Comparison of ENCODE assay signal across 29 mouse cellular contexts in the genomic region with DNA sequence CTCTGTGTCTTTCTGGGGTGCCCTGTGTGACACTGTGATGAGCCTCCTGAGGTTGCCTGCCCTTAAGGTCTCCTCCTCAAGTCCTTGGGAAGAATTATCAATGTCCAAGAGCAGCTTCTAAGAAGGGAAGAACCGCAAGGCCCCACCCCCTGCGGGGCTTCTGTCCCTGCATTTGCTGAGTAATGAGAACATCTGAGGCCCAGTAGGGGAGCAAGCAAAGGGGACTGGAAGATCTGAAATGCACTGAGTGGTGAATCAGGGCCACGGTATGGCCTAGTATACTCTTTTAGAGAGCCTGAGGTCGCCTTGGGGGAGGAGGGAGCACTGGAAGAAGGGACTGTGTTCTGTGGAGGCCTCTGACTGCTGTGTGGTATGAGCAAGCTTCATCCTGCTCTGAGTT. TPM values are rescaled to one million over a fixed set of nuclear protein-coding genes. Genes with fewer than 3 reads are reported as not detected.
DNase-seq lines count a peak whose midpoint lies in the region; ATAC-seq lines count a peak whose summit lies in the region.
"Had no signal": no experiment of that assay in that cellular context is flagged by ENCODE, and none has a peak within 500 bp of the region (broad histone marks: within the 10 kb centered on the region; RNA-seq: fewer than 3 reads in every experiment).

No protein-coding gene starts in this region.

- no peaks in the 10 kb centered on the region for H3K36me3 ChIP-seq in neural tube, embryonic 11.5 days (ENCODE audit: control insufficient read depth, insufficient read depth, low read length)
- H3K36me3 ChIP-seq in neural tube, embryonic 15.5 days: no peaks in the 10 kb centered on the region
- H3K36me3 ChIP-seq: embryonic facial prominence, embryonic 10.5 days; embryonic facial prominence, embryonic 12.5 days; forebrain, embryonic 15.5 days; G1E had no signal

- H3K4me2 ChIP-seq in neural tube, embryonic 11.5 days (ENCODE audit: low read depth): no peak overlapping the region
- H3K4me2 ChIP-seq in neural tube, embryonic 15.5 days: no peak overlapping the region
- H3K4me2 ChIP-seq: embryonic facial prominence, embryonic 12.5 days; forebrain, embryonic 13.5 days; forebrain, embryonic 15.5 days had no signal

- H3K4me1 ChIP-seq in neural tube, embryonic 11.5 days (ENCODE audit: control insufficient read depth, insufficient read depth, low read length): no peaks in the 10 kb centered on the region
- peaks cover 12% of the 10 kb centered on the region for H3K4me1 ChIP-seq in neural tube, embryonic 15.5 days

- no peak for DNase-seq in neural tube, embryonic 11.5 days (ENCODE audit: low spot score)
- peak; percentile 47 for DNase-seq in 3T3-L1 (ENCODE audit: low read depth, low spot score)
- DNase-seq in Muller cell, postnatal 12 days (ENCODE audit: inconsistent ontology term): peak; percentile 7
- DNase-seq in lung, postnatal 4 days: no peak
- no peak for DNase-seq in gastrocnemius, postnatal 25 days
- DNase-seq: adrenal gland, adult 8-10 months; adrenal gland, postnatal 14 days; adrenal gland, postnatal 36 days; B cell, adult 2 months; cerebellum, adult 11-12 months; cerebellum, adult 2 months; cerebellum, adult 9-10 months; cerebellum, postnatal 10 days; cerebellum, postnatal 25 days; forebrain, postnatal 0 days had no signal

- H3K9me3 ChIP-seq in neural tube, embryonic 11.5 days (ENCODE audit: control insufficient read depth, low read length): no peaks in the 10 kb centered on the region
- H3K9me3 ChIP-seq in neural tube, embryonic 15.5 days (replicated peaks): no peaks in the 10 kb centered on the region
- H3K9me3 ChIP-seq: embryonic facial prominence, embryonic 10.5 days; embryonic facial prominence, embryonic 12.5 days; forebrain, embryonic 13.5 days; forebrain, embryonic 15.5 days had no signal

- no peak overlapping the region for H3K4me3 ChIP-seq in neural tube, embryonic 11.5 days (ENCODE audit: low read depth, low read length)
- no peak overlapping the region for H3K4me3 ChIP-seq in neural tube, embryonic 15.5 days (replicated peaks)
- H3K4me3 ChIP-seq: embryonic facial prominence, embryonic 10.5 days; embryonic facial prominence, embryonic 12.5 days; forebrain, embryonic 13.5 days; forebrain, embryonic 15.5 days had no signal

- H3K27me3 ChIP-seq in neural tube, embryonic 11.5 days (ENCODE audit: control insufficient read depth, insufficient read depth, low read length): no peaks in the 10 kb centered on the region
- H3K27me3 ChIP-seq in neural tube, embryonic 15.5 days (replicated peaks): peaks cover 5% of the 10 kb centered on the region; the same call in 1 of the 2 replicates
- H3K27me3 ChIP-seq: forebrain, embryonic 15.5 days had no signal

- H3K9ac ChIP-seq in neural tube, embryonic 11.5 days (ENCODE audit: low read length): no peak overlapping the region
- H3K9ac ChIP-seq in neural tube, embryonic 15.5 days (replicated peaks): no peak overlapping the region
- H3K9ac ChIP-seq: embryonic facial prominence, embryonic 12.5 days; forebrain, embryonic 13.5 days; forebrain, embryonic 15.5 days; forebrain, postnatal 0 days had no signal

- H3K27ac ChIP-seq in neural tube, embryonic 11.5 days (ENCODE audit: low read depth, low read length): 0 out of 2 replicates have a peak overlapping the region, but pooled peaks have one; percentile 8
- no peak overlapping the region for H3K27ac ChIP-seq in neural tube, embryonic 15.5 days (replicated peaks)
- H3K27ac ChIP-seq: embryonic facial prominence, embryonic 10.5 days; embryonic facial prominence, embryonic 12.5 days; forebrain, embryonic 13.5 days; forebrain, embryonic 15.5 days had no signal

- WGBS in neural tube, embryonic 11.5 days: 41% methylated on average over 4 of the region's 4 CpGs
- 45% methylated on average over 4 of the region's 4 CpGs for WGBS in neural tube, embryonic 15.5 days

- no peak for ATAC-seq in neural tube, embryonic 11.5 days (ENCODE audit: insufficient read depth, low FRiP score, low TSS enrichment)
- ATAC-seq in neural tube, embryonic 15.5 days (ENCODE audit: low FRiP score): no peak
- ATAC-seq: activated CD4-positive, CD25-positive, alpha-beta regulatory T cell, adult 4 months; CD4-positive, CD25-positive, alpha-beta regulatory T cell, adult 4 months; forebrain, embryonic 13.5 days; forebrain, embryonic 15.5 days; forebrain, postnatal 0 days; Patski had no signal

RNA-seq across cellular contexts. Expression of a gene that starts 8.8 kb away (rescaled TPM):
- polyA plus RNA-seq in neural tube, embryonic 11.5 days (2014; fragmentation: Nextera tagmentation; extraction: Ambion mirVana): not detected in 2 replicates
- 0.11 TPM in 1 of 2 replicates, not detected in the other for polyA plus RNA-seq in neural tube, embryonic 15.5 days (2015; fragmentation: Nextera tagmentation; extraction: Ambion mirVana)
- total RNA-seq in gastrocnemius, postnatal 25 days (2021): not detected
- total RNA-seq: adrenal gland, adult 18-20 months; adrenal gland, adult 8-10 months; adrenal gland, postnatal 14 days; adrenal gland, postnatal 36 days; CH12.LX had no signal
- polyA plus RNA-seq: activated CD4-positive, CD25-positive, alpha-beta regulatory T cell, adult 4 months; CD4-positive, CD25-positive, alpha-beta regulatory T cell, adult 4 months; cerebellum, adult 2 months; cortical plate, adult 2 months; embryonic facial prominence, embryonic 10.5 days; embryonic facial prominence, embryonic 12.5 days; forebrain, embryonic 11.5 days; forebrain, embryonic 13.5 days; forebrain, embryonic 15.5 days; G1E; Patski had no signal

RNA-seq across cellular contexts. Expression of a gene that starts 9.3 kb away (rescaled TPM):
- not detected in 2 replicates for polyA plus RNA-seq in neural tube, embryonic 11.5 days (2014; fragmentation: Nextera tagmentation; extraction: Ambion mirVana)
- polyA plus RNA-seq in neural tube, embryonic 15.5 days (2015; fragmentation: Nextera tagmentation; extraction: Ambion mirVana): not detected in 2 replicates
- total RNA-seq in gastrocnemius, postnatal 25 days (2021): not detected
- total RNA-seq: adrenal gland, adult 18-20 months; adrenal gland, adult 8-10 months; adrenal gland, postnatal 14 days; adrenal gland, postnatal 36 days; CH12.LX; forebrain, postnatal 0 days; G1E had no signal
- polyA plus RNA-seq: cerebellum, adult 2 months; cortical plate, adult 2 months; embryonic facial prominence, embryonic 10.5 days; embryonic facial prominence, embryonic 12.5 days; forebrain, embryonic 11.5 days; forebrain, embryonic 13.5 days; forebrain, embryonic 15.5 days; forebrain, postnatal 0 days; G1E; Patski had no signal

RNA-seq across cellular contexts. Expression of a gene that starts 18.5 kb away (rescaled TPM):
- polyA plus RNA-seq in neural tube, embryonic 11.5 days (2014; fragmentation: Nextera tagmentation; extraction: Ambion mirVana): not detected in 2 replicates
- polyA plus RNA-seq in neural tube, embryonic 15.5 days (2015; fragmentation: Nextera tagmentation; extraction: Ambion mirVana): not detected in 2 replicates
- total RNA-seq in gastrocnemius, postnatal 25 days (2021): not detected
- total RNA-seq: adrenal gland, adult 18-20 months; adrenal gland, adult 8-10 months; adrenal gland, postnatal 14 days; adrenal gland, postnatal 36 days; CH12.LX; forebrain, postnatal 0 days; G1E had no signal
- polyA plus RNA-seq: activated CD4-positive, CD25-positive, alpha-beta regulatory T cell, adult 4 months; CD4-positive, CD25-positive, alpha-beta regulatory T cell, adult 4 months; cerebellum, adult 2 months; cortical plate, adult 2 months; embryonic facial prominence, embryonic 10.5 days; embryonic facial prominence, embryonic 12.5 days; embryonic facial prominence, embryonic 14.5 days; forebrain, embryonic 11.5 days; forebrain, embryonic 13.5 days; forebrain, embryonic 15.5 days; forebrain, postnatal 0 days; G1E; Patski had no signal

RNA-seq across cellular contexts. Expression of a gene that starts 34.5 kb away (rescaled TPM):
- polyA plus RNA-seq in neural tube, embryonic 11.5 days (2014; fragmentation: Nextera tagmentation; extraction: Ambion mirVana): not detected in 2 replicates
- not detected in 2 replicates for polyA plus RNA-seq in neural tube, embryonic 15.5 days (2015; fragmentation: Nextera tagmentation; extraction: Ambion mirVana)
- not detected for total RNA-seq in gastrocnemius, postnatal 25 days (2021)
- total RNA-seq: adrenal gland, adult 18-20 months; adrenal gland, adult 8-10 months; adrenal gland, postnatal 14 days; adrenal gland, postnatal 36 days; CH12.LX; forebrain, postnatal 0 days; G1E had no signal
- polyA plus RNA-seq: activated CD4-positive, CD25-positive, alpha-beta regulatory T cell, adult 4 months; CD4-positive, CD25-positive, alpha-beta regulatory T cell, adult 4 months; cerebellum, adult 2 months; embryonic facial prominence, embryonic 10.5 days; embryonic facial prominence, embryonic 12.5 days; embryonic facial prominence, embryonic 14.5 days; forebrain, embryonic 11.5 days; forebrain, embryonic 13.5 days; forebrain, embryonic 15.5 days; forebrain, postnatal 0 days; G1E; Patski had no signal

RNA-seq across cellular contexts. Expression of a gene that starts 35.0 kb away (rescaled TPM):
- not detected in 2 replicates for polyA plus RNA-seq in neural tube, embryonic 11.5 days (2014; fragmentation: Nextera tagmentation; extraction: Ambion mirVana)
- polyA plus RNA-seq in neural tube, embryonic 15.5 days (2015; fragmentation: Nextera tagmentation; extraction: Ambion mirVana): 0.19 and 0.42 TPM in 2 replicates
- total RNA-seq in gastrocnemius, postnatal 25 days (2021): not detected
- total RNA-seq: adrenal gland, adult 18-20 months; adrenal gland, adult 8-10 months; adrenal gland, postnatal 14 days; adrenal gland, postnatal 36 days; CH12.LX; forebrain, postnatal 0 days; G1E had no signal
- polyA plus RNA-seq: activated CD4-positive, CD25-positive, alpha-beta regulatory T cell, adult 4 months; CD4-positive, CD25-positive, alpha-beta regulatory T cell, adult 4 months; cerebellum, adult 2 months; cortical plate, adult 2 months; embryonic facial prominence, embryonic 10.5 days; embryonic facial prominence, embryonic 12.5 days; forebrain, embryonic 11.5 days; forebrain, embryonic 13.5 days; forebrain, embryonic 15.5 days; forebrain, postnatal 0 days; G1E; Patski had no signal

Comparison
In these comparisons a context has a peak if more than half of its experiments do, and no peak if none do; other contexts are left out.
1. DNase-seq: peak in 3T3-L1 (single experiment) and Muller cell, postnatal 12 days (single experiment); none in neural tube, embryonic 11.5 days (single experiment), lung, postnatal 4 days (0 of 2) and gastrocnemius, postnatal 25 days (single experiment).